Mouse (Mus musculus): Measurements from ENCODE around the gene Zfand6. TPM values are rescaled to one million over a fixed set of nuclear protein-coding genes. Genes with fewer than 3 reads are reported as not detected.

Zfand6 gene
- polyA plus RNA-seq, 1 experiment from 2014 or later: 133 TPM

DNA sequence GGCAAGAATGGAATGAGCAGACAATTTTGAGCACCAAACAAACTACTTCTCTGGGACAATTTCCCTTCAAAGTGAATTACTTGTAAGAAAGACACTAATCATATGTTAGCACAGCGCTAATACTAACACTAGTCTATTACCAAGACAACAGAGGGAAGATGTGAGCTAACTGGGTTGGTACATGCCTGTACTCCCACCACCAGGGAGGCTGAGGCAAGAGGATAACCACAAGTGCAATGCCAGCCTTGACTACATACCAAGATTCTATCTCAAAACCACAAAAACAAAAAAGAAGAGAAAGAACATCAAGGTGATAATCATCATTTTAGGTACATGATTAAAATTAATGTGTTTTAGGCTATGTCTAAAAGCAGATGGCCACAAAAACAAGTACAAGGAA lies 8.2 kb downstream of the Zfand6 start:
- H3K9ac ChIP-seq (replicated peaks; ENCODE audit: low read depth): no peak overlapping the region

DNA sequence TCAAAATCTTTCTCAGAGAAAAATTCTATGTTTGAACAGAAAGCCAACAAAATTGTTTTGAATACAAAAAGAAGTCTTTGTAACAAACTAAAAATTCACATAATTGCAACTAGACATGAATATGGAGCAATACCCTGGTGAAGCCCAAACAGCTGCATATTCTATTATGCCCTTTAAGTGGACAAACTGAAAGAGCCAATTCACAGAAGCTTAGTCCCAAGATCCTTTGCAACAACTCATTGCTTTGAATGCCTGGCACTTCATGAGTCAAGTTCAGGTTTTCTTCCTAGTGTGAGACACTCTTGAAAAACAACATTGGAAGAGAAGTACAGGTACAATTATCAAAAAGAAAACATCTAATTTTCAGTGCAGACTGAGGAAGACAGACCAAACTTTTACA lies 8.8 kb downstream of the Zfand6 start:
- no peak for TF ChIP-seq EP300 (IDR thresholded peaks at IDR 0.05)
- TF ChIP-seq CTCF (IDR thresholded peaks at IDR 0.05): no peak
- H3K9ac ChIP-seq (replicated peaks; ENCODE audit: low read depth): no peak overlapping the region
- no peak overlapping the region for H3K4me2 ChIP-seq (replicated peaks; ENCODE audit: low read depth, low read length)
- ATAC-seq (0 out of 2 replicates have a peak, but pooled peaks have one; percentile 14), DNase-seq (ENCODE audit: low spot score) (peak; percentile 53)
- no peak overlapping the region for H3K4me3 ChIP-seq (ENCODE audit: low read depth, low read length)
- H3K27me3 ChIP-seq (replicated peaks; ENCODE audit: insufficient read depth, low read length): no peaks in the 10 kb centered on the region
- H3K9me3 ChIP-seq (ENCODE audit: low read length): no peaks in the 10 kb centered on the region
- H3K4me1 ChIP-seq (ENCODE audit: insufficient read depth, low read depth, low read length): no peaks in the 10 kb centered on the region; the same call in 1 of the 2 replicates
- no peaks in the 10 kb centered on the region for H3K36me3 ChIP-seq (ENCODE audit: insufficient read depth, low read length)
- H3K27ac ChIP-seq (ENCODE audit: low read length): no peak overlapping the region

More for the DNA sequence above, 8.2 kb downstream of the Zfand6 start:
- no peak for TF ChIP-seq CTCF (IDR thresholded peaks at IDR 0.05)
- TF ChIP-seq EP300 (IDR thresholded peaks at IDR 0.05): no peak
- Histone ChIP-seq H3K9me3 (ENCODE audit: low read length) (no peaks in the 10 kb centered on the region), H3K4me1 (ENCODE audit: insufficient read depth, low read depth, low read length) (no peaks in the 10 kb centered on the region; the same call in 1 of the 2 replicates), H3K36me3 (ENCODE audit: insufficient read depth, low read length) (no peaks in the 10 kb centered on the region), H3K27me3 (replicated peaks; ENCODE audit: insufficient read depth, low read length) (no peaks in the 10 kb centered on the region), H3K27ac (ENCODE audit: low read length) (no peak overlapping the region), H3K4me2 (replicated peaks; ENCODE audit: low read depth, low read length) (no peak overlapping the region), H3K4me3 (ENCODE audit: low read depth, low read length) (no peak overlapping the region)
- ATAC-seq (no peak), DNase-seq (ENCODE audit: low spot score) (no peak)
- 76% methylated on average over 1 of the region's 1 CpGs for WGBS

DNA sequence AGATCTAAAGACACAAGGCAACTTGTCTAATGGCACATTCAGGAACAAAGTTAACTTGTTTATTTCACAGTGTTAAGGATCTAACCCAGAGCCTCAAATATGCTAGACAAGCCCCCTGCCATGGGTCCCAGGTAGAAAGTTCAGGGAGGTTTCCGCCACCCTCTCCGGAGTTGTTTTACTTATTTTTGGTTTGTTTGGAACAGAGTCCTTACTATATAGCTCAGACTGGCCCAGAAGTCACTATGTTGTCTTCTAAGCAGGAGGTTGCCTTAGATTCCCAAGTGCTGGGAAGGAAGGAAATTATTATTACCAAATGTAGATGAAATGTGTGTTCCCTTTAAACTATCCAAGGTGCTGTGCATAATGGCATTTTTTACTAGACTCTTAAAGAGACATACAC lies 9.7 kb downstream of the Zfand6 start:
- Histone ChIP-seq H3K4me2 (replicated peaks; ENCODE audit: low read depth, low read length) (peak overlapping the region; percentile 43), H3K27ac (ENCODE audit: low read length) (peak overlapping the region; percentile 66), H3K4me1 (ENCODE audit: insufficient read depth, low read depth, low read length) (no peaks in the 10 kb centered on the region; the same call in 1 of the 2 replicates), H3K9me3 (ENCODE audit: low read length) (no peaks in the 10 kb centered on the region), H3K4me3 (ENCODE audit: low read depth, low read length) (peak overlapping the region; percentile 38; the same call in 1 of the 2 replicates), H3K36me3 (ENCODE audit: insufficient read depth, low read length) (no peaks in the 10 kb centered on the region), H3K27me3 (replicated peaks; ENCODE audit: insufficient read depth, low read length) (no peaks in the 10 kb centered on the region), H3K9ac (replicated peaks; ENCODE audit: low read depth) (no peak overlapping the region; the same call in 1 of the 2 replicates)
- ATAC-seq: no peak
- no peak for DNase-seq (ENCODE audit: low spot score)
- 41% methylated on average over 2 of the region's 2 CpGs for WGBS
- TF ChIP-seq CTCF (IDR thresholded peaks at IDR 0.05) (no peak), EP300 (IDR thresholded peaks at IDR 0.05) (no peak)

DNA sequence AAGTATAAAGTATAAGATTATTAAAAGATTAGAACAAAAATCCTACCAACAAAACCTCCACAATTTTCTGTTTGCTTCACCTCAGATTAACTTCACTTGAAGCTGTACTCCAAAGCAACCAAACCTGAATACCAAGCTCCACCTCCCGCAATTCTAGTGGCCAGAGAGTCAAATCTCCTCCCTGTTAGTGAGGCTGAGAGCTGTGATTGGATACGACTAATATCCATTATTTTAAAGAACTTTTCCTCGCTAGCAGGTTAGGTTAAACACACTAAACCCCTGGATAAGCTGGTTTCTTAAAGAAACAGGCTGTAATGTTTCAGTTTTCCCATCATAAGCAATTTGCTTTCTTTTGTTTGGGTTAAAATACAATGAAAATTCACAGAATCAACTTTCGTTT lies 10.5 kb downstream of the Zfand6 start:
- Histone ChIP-seq H3K9ac (replicated peaks; ENCODE audit: low read depth) (no peak overlapping the region), H3K36me3 (ENCODE audit: insufficient read depth, low read length) (no peaks in the 10 kb centered on the region)

DNA sequence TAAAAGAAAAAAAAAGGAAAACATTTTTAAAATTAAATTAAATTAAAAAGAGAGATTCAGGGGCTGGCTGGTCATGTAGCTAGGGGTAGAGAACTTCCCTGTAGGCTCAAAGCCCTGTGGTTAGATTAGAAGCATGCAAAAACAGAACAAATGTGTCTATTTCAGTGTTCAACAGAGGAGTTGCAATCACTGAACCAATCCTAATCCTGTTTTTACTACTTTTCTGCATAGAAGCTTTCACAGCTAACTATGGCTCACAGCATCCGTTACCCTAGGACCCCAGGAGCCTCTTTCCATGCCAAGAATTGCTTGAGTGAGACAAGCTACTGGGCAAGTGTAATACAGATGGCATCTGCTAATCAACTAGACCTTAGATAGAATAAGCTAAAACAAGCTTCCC lies 16.7 kb downstream of the Zfand6 start:
- WGBS: 90% methylated on average over 1 of the region's 1 CpGs
- ATAC-seq: no peak
- no peak overlapping the region for H3K4me2 ChIP-seq (replicated peaks; ENCODE audit: low read depth, low read length)

More for the DNA sequence above, 10.5 kb downstream of the Zfand6 start:
- Histone ChIP-seq H3K27ac (ENCODE audit: low read length) (no peak overlapping the region), H3K4me1 (ENCODE audit: insufficient read depth, low read depth, low read length) (no peaks in the 10 kb centered on the region; the same call in 1 of the 2 replicates), H3K27me3 (replicated peaks; ENCODE audit: insufficient read depth, low read length) (no peaks in the 10 kb centered on the region), H3K4me2 (replicated peaks; ENCODE audit: low read depth, low read length) (peak overlapping the region; percentile 43), H3K4me3 (ENCODE audit: low read depth, low read length) (peak overlapping the region; percentile 38), H3K9me3 (ENCODE audit: low read length) (no peaks in the 10 kb centered on the region)
- peak; percentile 97 for DNase-seq (ENCODE audit: low spot score)
- TF ChIP-seq EP300 (IDR thresholded peaks at IDR 0.05): 0 out of 2 replicates have a peak, but pooled peaks have one; percentile 29
- TF ChIP-seq CTCF (IDR thresholded peaks at IDR 0.05): no peak
- WGBS: under 1% methylated on average over 4 of the region's 4 CpGs
- peak; percentile 99 for ATAC-seq

DNA sequence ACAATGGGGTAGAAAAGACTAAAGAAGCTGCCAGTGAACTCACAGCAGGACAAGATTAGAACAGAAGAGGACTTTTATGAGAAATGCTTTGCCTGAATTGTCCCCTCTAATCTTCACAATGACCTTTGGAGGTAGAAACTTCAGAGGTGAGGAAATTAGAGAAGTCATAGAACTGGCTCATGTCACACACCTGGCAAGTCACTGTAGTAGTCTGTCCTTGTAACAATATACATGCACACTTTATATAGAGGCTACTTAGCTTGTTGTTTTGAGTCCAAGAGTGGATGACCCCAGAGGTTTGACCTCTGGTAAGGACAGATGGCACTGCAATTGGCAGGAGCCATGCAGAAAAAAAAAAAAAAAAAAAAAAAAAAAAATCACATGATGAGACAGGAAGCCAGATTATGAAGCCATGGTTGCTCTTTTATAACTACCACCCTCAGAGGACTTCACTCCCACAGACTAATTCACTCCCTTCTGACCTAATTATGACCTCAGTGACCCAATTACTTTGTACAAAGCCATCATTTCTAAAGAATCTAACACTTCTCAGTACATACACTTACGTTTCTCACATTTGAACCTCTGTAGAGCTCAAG lies 20.1 kb downstream of the Zfand6 start:
- DNase-seq (ENCODE audit: low spot score) (no peak), ATAC-seq (no peak)
- Histone ChIP-seq H3K9me3 (ENCODE audit: low read length) (no peaks in the 10 kb centered on the region), H3K27ac (ENCODE audit: low read length) (no peak overlapping the region), H3K9ac (replicated peaks; ENCODE audit: low read depth) (no peak overlapping the region), H3K4me2 (replicated peaks; ENCODE audit: low read depth, low read length) (no peak overlapping the region), H3K4me3 (ENCODE audit: low read depth, low read length) (no peak overlapping the region), H3K4me1 (ENCODE audit: insufficient read depth, low read depth, low read length) (no peaks in the 10 kb centered on the region; the same call in 1 of the 2 replicates), H3K36me3 (ENCODE audit: insufficient read depth, low read length) (no peaks in the 10 kb centered on the region), H3K27me3 (replicated peaks; ENCODE audit: insufficient read depth, low read length) (no peaks in the 10 kb centered on the region)
- TF ChIP-seq EP300 (IDR thresholded peaks at IDR 0.05): no peak
- no peak for TF ChIP-seq CTCF (IDR thresholded peaks at IDR 0.05)
- WGBS: 53% methylated on average over 1 of the region's 1 CpGs

More for the DNA sequence above, 16.7 kb downstream of the Zfand6 start:
- Histone ChIP-seq H3K36me3 (ENCODE audit: insufficient read depth, low read length) (no peaks in the 10 kb centered on the region), H3K27ac (ENCODE audit: low read length) (no peak overlapping the region), H3K9me3 (ENCODE audit: low read length) (no peaks in the 10 kb centered on the region), H3K27me3 (replicated peaks; ENCODE audit: insufficient read depth, low read length) (no peaks in the 10 kb centered on the region), H3K9ac (replicated peaks; ENCODE audit: low read depth) (no peak overlapping the region), H3K4me1 (ENCODE audit: insufficient read depth, low read depth, low read length) (no peaks in the 10 kb centered on the region; the same call in 1 of the 2 replicates), H3K4me3 (ENCODE audit: low read depth, low read length) (no peak overlapping the region)
- no peak for DNase-seq (ENCODE audit: low spot score)
- TF ChIP-seq CTCF (IDR thresholded peaks at IDR 0.05) (no peak), EP300 (IDR thresholded peaks at IDR 0.05) (no peak)
